Mouse (Mus musculus): ENCODE measurements around the gene Heg1.

The Heg1 gene

DNA sequence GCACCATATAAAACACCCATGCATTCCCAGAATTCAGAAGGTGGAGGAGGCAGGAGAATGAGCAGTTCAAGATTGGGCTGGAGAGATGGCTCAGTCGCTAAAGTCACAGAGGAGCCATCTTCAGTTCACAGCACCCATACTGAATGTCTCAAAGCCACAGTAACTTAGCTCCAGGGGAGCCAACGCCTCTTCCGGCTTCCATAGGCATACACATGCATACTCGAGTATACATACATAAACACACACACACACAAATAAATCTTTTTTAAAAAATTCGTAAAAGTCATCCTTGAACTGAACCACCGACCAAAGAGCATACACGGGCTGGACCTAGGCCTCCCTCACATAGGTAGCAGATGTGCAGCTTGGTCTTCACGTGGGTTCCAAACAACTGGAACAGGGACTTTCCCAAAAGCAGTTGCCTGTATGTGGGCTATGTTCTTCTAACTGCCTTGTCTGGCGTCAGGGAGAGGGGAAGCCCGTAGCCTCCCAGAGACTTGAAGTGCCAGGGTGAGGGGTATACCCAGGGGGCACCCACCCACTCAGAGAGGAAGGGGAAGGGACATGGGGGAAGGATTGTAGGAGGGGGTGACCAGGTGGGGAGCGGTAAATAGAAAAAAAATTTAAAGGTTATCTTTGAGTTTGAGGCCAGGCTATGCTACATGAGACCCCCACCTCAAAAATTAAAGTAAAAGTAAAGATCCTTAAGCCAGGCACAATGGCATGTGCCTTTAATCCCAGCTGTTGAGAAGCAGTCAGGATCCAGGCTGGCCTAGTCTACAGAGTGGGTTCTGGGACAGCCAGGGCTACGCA is 24.6 kb downstream of the Heg1 start:
- no peak for DNase-seq

DNA sequence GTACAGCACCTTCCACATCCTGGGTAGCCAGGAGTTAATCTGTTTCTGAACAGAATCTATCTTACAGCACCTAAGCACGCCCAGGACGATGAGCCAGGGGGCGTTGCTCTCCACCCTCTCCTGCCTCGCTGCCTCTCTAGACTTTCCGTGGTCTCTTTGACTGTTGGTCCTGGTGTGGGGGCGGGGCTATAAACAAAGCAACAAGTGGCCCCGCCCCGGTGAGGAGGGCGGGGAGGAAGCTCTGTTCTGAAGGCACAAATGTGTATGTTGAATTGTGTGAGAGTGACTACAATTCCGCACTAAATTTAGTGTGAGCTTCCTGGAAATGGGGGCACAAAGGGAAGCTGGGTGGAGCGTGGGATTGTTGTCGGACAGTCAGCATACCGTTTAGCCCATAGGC is 30.1 kb downstream of the Heg1 start:
- no peak for DNase-seq

DNA sequence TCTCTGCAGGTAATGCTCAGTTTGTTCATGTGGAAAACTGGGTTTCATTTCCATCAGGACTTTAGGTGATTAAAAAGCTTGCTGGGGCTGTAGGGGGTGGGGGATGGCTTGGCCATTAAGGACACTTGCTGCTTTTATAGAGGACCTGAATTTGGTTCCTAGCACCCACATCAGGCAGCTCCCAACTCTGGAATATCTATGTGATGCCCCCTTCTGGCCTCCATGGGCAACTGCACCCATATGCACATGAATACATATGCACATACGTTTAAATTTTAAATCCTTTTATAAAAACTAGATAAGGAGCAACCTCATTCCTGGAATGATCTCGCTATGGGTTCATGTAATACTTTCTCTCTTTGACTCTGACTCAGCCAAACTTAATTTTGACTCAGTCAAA is 39.1 kb downstream of the Heg1 start:
- no peak for DNase-seq

DNA sequence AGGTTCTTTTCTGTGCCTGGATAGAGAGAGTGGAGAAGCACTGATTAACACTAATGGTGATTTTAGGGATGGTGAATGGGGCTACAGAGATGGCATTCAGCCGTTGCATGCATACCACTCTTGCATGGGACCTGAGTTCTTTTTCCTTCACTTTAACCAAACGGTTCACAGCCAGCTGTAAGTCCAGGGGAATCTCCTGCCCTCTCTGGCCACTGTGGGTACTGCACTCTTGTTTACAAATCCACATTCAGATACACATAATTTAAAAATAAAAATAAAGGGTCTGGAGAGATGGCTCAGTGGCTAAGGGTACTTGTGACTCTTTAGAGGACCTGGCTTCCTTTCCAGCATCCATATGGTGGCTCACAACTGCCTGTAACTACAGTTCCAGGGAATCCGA is 39.8 kb downstream of the Heg1 start:
- DNase-seq: no peak

DNA sequence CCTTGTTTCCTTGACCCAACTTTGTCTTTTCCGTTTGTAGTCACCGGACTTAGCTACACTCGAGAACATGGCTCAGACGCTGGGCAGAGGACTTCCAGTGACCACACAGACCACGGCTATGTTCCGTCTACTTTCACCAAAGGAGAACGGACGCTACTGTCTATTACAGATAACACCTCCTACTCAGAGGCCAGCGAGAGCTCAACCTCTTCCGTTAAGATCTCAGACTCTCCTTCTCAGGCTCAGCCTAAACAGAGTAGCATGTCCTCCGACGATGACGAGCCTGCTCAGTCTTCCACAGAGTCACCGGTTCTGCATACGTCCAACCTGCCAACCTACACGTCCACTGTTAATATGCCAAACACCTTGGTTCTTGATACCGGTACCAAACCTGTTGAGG is 42.1 kb downstream of the Heg1 start:
- no peak for DNase-seq

DNA sequence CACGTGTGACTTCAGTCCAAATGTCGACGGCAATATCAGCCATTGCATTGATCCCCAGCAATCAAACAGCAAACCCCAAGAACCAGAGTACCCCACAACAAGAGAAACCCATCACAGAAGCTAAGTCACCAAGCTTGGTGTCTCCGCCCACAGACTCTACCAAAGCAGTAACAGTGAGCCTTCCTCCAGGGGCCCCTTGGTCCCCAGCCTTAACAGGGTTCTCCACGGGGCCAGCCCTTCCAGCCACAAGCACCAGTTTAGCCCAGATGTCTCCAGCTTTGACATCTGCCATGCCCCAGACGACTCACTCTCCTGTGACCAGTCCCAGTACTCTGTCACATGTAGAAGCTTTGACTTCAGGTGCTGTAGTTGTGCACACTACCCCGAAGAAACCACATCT is 42.7 kb downstream of the Heg1 start:
- no peak for DNase-seq

DNA sequence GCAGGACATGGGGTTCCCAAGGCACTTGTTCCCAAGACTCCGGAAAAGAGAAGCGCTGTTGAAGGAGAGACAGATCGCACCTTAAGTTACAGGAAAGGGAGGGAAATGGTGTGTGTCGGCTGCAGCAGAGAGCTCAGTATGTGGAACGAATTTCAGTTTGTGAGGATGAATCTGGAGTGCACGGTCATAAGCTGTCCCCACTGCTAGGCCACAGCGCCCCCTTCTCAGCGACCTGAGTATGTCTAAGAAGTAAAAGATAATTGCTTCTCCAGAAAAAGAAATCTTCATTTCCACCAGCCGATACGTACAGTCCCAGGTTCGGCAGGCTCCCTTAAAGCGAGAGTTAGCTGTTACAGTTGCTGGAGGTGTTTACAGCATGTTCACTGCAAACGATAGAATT is 44.3 kb downstream of the Heg1 start:
- DNase-seq: no peak

DNA sequence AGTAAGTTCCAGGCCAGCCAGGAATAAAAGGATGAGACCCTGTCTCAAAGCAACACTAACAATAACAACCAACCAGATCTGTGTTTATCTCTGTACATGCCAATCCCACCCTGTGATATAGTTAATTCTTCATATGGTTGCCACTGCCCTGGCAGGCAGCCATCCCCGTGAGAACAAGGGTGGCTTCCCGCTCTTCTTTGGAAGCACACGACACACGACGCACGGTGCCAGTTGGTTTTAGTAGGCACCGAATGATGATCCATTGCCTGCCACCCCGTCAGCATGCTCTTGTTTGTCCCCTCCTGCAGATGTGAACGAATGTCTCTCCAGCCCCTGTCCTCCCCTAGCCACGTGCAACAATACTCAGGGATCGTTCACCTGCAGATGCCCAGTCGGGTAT is 47.1 kb downstream of the Heg1 start:
- DNase-seq: no peak

DNA sequence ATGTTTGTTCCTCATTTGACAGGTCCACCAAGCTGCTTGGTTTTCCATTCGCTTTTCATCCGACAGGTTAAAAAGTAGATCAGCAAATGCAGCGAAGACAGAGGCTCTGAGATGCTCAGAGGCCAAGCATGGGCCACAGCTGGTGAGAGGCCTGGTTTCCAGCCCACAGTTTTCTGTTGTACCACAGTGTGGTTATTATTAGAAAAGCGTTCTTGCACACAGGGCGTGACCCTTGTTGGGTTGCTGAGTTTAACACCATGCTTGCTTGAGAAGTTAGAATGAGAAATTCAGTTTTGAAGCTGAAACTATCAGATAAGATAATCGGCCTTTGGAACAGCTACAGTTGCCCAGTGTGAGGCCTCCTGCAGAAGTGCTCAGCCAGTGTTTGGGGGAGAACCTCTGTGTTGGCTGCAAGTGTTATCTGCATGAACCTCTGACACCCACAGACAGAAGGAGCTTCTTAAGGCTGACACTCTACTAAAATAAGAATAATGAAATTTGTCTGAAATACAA is 48.1 kb downstream of the Heg1 start:
- no peak for DNase-seq

DNA sequence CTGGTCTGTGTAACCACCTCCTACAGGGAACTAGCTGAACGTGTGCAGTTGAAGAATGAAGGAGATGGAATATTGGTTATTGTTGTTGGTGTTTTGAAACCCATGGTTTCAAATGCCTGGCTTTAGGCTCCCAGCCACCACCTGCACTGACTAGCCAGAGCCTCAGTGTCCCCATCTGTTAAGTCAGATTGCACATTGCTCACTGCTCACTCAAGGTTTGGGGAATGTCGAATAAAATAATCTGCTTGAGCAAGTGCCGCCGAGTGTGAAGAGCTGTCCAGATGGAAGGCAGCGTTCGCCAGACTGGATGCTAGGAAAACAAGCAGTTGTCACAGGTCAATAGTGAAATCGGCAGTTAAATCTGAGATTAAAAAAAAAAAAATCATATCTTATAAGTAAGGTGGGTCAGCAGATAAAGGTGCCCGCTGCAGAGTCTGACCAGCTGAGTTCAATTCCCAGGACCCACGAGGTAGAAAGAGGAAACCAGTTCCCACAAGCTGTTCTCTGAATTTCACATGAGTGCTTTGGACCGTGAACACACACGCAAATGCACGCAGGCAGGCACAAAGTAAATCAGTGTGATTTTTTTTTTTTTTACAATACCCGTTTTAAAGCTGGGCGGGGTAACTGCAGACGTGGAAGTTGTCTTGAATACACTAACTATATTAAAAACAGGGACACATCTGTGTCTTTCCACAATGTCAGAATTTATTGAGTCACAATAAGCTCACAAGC is 48.8 kb downstream of the Heg1 start:
- no peak for DNase-seq

DNA sequence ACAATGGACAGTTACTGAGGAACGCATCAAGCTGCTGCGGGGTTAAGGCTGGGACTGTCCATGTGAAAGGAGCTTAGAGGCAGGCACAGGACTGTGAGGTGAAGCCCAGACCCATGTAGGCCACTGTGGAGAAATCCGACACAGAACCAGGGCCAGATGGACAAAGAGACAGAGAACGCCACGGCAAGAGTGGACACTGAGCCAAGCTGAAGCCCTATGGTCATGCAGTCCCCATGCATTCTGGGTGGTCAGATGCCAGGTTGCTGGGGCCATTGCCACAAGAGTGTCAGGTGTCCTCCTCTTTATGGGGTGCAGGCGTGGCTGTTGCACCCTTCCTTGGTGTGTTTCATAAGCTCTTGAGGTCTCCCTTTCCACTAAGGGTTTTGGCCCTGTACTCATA is 49.7 kb downstream of the Heg1 start:
- DNase-seq: no peak

DNA sequence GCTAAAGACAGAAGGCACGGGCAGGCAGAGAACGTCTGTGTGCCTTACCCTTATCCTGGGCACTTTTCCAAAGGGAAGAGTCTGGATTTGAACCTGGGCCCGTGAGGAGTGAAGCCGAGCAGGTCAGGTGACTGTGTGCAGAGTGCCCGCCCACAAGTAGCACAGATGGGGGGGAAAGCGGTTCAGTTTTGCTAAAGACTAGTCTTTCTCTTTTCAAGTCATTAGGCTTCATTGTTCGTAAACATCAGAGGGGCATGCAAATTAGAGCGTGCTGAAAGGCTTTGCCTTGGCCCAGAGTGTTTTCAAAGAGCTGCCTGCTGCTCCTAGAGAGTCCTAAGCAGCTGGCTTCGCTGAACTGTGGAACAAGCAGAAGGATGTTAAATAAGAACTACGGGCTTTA is 50.4 kb downstream of the Heg1 start:
- DNase-seq: no peak

DNA sequence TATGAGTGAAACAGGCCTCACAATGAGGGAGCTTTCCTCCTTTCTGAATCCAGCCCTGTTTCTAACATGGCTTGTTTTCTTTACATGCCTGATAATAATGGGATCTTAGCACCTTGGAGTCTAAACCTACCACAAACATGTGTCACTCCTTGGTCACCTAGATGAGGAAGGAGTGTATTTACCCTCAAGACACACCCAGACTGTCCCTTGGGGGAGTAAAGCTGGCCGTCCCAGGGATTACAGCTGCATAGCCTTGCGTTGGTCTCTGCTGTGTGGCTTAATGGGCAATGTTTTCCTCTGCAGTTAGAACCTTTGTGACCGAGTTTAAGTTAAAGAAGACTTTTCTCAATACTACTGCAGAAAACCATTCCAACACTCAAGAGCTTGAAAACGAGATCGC is 51.1 kb downstream of the Heg1 start:
- no peak for DNase-seq

DNA sequence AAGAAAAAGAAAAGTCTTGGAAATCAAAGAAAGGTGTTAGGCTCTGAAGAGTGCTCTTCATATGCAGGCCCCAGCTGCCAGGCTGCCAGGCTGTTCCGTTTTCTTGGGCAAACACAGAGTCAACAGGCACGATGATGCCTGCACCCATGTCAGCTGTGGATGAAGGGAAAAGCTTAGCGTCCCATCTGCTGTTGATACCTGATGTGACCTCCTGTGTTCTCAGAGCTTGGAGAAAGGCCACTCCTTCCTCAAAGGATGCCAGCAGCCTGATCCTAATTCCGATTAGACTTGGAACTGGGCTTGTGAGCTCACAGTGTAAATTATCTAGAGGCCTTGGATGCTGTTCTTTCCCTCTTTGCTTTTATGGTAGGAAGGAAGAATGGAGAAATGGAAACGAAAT is 51.6 kb downstream of the Heg1 start:
- DNase-seq: no peak

DNA sequence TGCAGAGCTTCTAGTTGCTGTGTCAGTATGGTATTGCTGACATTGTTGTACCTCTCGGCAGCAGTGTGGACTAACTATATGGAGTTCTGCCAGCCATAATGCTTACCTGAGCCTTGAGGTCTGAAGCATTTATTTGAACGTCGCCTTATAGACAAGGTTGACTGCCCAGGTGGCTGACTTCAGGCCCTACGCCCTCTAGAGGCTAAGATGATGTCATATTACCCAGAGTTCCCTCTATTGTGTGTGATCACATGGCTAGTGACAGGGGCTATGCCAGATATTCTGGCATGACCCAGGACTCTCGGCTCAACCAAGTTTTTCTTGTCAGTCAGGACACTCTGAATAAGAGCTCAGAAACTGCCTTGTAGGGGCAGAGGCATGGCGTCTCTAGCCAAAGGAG is 52.6 kb downstream of the Heg1 start:
- DNase-seq: no peak

DNA sequence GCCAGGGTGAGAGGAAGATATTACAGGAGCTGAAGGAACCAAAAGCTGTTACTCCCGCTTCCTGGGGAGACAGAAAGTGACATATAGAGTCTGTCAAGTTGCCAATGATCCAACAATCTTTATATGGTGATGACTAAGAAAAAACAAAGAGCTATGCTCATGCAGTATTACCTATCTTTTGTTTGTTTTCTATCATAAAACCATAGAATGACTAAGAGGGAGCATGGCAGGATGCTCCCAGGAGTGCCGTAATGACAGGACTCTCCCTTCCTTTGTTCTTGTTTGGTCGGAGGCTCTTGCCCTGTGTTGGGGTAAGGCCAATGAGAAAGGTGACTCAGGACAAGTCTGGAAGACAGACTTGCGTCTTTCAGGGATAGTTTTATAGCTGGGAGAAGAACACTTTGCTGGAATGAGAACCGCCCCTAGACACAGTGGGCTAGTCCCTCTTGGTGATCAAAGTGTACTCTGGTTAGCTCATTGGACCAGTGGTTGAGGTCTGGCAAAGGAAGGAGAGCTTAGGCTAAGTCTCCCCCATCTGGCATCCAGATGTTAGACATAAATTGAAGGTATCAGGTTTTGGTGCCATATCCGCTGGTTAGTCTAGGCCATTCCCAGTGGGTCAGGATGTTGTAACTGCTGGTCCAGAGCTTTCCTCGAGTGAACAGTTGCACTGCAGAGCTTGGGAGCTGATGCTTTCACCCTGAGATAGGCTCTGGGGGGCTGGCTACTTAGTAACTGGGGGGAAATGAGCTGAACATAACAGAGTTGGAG is 55.0 kb downstream of the Heg1 start:
- no peak for DNase-seq

DNA sequence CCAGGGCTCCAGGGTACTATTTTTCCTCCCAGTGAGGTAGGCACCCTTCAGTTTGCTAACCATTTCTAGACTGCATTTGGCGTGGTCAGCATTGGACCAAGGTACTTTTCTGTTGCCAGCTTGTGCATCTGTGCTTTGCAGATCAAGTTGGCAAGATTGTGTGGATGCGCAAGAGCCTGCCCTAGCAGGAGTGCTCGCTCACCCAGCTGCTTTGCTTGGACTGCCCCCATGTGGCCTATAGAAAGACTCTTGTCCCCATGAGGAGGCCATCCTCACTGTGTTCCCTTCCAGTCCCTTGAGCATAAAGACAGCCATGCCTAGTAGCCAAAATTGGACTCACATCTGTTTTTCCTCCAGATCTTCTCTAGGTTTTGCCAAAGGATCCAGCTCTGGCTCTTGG is 55.6 kb downstream of the Heg1 start:
- peak; percentile 80 for DNase-seq

DNA sequence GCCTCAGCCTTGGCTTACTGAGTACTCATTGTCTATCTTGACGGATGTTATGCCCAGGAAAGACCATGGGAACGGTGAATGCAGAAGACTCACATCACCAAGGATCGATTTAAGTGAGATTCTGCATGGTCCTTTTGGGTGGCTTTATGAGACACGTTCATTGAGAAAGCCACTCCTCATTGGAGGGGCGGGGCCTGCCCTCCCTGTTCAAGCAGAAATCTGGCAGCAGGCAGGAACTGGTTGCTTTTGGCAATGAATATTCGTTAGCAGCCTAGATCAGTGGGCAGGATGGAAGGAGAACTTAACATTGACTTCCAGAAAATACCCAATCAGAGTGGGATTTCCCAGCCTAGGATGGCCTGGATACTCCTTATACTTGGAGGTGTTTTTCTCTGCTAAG is 56.2 kb downstream of the Heg1 start:
- DNase-seq: no peak

DNA sequence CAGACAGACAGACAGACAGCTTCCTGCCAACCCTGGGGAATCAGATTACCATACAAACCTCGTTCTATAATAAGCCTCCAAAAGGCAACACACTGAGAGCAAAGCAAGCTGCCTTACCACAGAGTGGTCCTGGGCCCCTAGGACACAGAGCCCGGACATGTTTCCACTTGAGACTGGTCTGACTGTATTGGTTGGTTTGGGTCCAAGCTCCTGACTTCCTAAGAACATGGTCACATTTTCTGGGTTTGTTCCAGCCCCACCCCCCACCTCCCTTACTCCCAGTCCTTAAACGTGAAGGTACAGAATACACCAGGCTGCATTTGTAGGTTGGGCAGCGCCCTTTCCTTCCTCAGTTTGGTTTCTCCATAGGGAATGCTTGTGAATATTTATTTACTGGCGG is 57.6 kb downstream of the Heg1 start:
- DNase-seq: no peak

DNA sequence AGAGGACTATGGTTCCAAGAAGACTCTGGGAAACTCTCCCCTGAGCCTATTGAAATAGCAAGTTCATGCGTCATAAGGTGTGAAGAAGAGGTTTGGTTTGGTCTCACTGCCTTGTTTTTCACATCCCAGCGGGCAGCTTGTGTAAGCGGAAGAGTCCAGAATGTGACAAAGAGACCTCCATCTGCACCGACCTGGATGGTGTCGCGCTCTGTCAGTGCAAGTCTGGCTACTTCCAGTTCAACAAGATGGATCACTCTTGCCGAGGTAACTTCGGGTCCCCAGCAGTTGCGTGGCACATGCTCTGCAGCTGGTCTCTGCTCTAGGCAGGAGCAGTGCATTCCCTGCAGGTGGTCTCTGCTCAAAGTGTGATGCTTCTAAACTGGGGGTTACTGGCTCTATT is 58.1 kb downstream of the Heg1 start:
- DNase-seq: no peak

DNA sequence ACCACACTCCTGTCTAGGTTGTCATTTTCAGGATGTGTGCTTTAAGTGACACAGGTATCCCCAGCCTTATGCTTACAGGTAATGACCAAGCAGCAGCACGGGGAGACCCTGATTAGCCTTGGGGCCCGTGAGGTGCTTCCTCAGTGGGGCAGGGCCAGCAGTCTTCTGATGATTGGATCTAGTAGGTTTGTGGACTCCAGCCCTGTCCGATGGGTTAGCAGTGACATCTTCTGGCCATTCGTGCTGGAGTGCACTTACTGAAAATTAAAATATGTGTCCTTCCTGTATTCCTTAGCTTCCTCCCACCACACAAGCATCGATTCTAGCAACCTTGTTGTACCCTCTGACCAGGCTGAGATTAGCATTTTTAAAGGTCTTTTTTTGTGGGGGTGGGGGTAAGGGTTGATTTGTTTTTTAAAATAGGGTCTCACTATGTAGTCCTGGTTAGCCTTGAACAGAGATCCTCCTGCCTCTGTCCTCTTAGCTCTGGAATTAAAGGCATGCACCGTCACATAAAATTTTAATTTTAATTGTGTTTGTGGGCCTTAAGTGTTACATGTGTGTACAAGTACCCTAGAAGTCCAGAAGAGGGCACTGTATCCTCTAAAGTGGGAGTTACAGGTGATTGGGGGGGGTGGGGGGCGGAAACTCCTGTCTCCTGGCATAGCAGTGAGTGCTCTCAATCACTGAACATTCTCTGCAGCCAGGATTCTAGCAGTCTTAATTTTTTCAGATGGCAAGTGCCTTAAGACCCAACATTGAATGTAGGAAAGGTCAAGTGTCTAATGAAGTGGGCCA is 60.7 kb downstream of the Heg1 start:
- peak; percentile 57 for DNase-seq

DNA sequence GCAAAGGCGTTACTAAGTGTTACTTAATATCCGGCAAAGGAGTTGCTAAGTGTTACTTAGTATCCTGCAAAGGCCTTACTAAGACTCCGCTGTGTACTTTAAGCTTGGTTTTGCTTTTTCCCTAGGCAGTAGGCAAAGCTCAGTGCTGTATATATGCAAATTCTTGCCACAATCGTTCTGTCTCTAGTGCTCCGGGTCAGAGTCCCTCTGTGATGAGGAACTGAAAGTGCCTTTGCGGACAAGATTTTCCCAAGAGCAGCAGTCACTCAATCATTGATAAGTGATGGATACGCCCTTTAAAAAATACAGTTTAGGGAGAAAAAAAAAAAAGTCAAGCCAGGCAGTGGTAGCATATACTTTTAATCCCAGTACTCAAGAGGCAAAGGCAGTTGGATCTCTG is 61.3 kb downstream of the Heg1 start:
- DNase-seq: no peak

Measured in cerebellum, adult 11 months (tissue).